Mouse (Mus musculus): ENCODE data around the gene Thg1l.

The Thg1l gene

DNA sequence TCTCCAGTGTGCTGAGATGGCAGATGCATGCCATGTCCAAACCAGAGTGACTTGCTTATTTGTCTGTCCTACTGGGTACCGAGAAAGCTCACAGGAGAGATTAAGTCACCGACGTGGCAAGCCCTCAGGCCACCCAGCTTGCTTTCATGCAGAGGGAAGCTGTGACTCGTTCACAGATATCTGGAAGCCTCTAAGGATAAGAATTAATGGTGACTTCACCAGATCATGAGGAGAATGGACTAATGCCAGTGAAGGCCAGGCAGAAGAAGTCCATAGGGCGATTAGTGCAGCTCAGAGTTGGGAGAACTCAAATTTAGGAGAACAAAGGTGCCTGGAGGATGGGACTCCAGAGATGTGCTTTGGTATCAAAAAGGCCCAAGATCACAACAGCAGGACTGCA, 27.8 kb downstream of the Thg1l start:
- no peak for DNase-seq (ENCODE audit: low read depth, low spot score)

DNA sequence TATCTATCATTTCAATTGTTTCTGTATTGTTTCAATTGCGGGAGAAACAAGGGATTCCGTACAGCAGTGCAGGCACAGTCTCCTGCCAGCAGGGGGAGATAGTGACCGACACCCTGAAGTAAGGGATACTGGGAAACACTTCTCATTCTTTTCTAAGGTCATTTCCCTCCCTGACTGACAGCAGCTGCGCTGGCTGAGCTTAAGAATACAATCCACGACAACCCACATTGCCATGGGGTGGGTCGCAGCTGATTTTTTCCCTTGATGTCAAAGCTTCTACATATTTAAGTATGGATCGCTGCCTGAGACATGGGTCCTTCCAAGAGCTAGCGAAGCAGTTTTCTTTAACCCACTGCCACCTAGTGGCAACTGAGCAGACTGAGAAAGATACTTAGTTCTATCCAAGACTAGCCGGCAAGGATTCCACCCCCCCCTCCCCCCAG, 28.6 kb downstream of the Thg1l start:
- DNase-seq (ENCODE audit: low read depth, low spot score) = peak; percentile 89

DNA sequence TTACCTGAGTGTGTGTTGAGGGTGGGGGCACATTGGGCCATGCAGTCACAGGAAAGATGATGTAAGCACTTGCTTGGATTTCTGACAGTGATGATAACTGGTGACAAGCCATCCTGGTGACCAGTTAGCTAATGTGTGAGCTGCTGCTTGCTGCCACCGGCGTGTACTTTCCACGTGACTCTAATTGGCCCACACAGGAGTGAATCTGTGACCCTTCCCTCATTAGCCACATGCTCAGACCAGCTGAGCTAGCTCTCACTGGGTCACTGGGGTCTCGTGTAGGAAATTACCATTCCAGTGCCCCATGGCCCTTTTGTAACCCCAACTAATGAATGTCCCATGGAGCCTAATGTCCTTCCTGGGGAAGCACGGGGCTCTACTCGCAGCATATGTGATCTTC, 29.9 kb downstream of the Thg1l start:
- DNase-seq (ENCODE audit: low read depth, low spot score) = no peak

DNA sequence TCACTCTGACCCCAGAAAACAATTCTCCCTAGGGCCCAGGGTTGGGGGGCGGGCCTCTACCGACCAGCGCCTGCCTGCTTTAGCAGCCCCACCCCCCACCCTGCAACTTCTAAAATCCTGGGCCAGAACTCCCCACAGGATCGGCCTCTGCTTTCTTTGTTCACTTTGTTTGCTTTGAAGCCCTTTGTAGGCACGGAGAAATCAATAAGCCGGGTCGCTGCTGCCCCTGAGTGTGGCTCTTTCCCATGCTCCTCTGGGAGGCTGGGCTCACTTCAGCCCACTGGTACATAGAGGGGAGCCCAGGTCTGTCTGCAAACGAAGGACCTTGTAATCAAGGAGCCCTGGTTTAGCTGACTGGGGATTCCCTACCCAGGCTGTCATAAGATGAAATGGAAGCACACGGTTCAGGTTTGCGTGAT, 33.8 kb downstream of the Thg1l start:
- no peak for DNase-seq (ENCODE audit: low read depth, low spot score)

DNA sequence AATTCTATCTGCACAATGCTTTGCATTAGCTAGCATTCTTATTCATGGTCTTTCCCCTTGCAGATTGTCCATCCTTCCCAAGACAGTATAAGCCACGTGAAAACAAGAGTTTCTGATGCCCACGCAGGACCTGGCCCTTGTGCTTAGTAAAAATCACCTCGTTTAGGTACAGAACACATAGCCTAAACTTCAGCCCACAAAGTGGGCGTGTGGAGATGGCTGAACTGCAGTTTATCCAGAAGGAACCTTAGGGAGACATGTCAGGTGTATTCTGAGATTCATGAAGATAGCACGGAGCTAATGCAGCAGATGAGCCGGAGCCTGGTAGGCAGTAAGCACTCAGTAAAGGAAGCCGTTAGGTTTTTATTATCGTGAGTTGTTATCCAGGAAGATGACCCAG, 34.3 kb downstream of the Thg1l start:
- DNase-seq (ENCODE audit: low read depth, low spot score) = no peak

DNA sequence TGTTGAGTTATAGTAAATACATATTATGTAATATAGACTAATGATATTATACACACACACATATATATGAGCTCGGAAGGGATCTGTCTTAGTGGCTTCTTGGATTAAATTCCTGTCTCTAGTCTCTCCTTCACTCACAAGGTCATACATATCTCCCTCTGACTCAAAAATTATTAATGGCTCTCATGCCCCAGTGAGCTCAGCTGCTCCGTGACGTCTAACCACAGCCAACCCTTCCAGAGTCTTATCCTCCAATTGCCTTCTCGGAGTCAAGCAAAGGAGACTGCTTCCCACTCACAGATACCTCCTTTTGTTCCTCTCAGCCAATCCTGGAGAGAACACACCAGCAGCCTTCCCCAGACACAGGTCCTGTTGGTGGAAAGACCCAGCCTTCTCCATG, 36.5 kb downstream of the Thg1l start:
- DNase-seq (ENCODE audit: low read depth, low spot score) = no peak

DNA sequence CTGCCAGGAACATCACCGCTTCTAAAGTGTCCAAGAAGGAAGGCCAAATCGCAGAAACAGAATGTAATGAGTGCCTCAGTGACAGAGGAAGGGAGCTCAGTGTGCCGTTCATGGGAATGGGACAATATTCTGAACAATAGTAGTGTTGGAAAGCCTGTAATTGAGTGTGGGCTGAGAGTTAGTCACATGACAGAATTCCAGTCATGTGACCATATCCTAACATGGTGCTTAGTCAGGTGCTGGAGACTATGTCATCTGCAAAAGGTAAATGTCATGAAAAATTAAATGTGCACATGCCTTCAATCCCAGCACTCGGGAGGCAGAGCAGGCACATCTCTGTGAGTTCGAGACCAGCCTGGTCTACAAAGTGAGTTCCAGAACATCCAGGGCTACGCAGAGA, 37.3 kb downstream of the Thg1l start:
- DNase-seq (ENCODE audit: low read depth, low spot score) = no peak

DNA sequence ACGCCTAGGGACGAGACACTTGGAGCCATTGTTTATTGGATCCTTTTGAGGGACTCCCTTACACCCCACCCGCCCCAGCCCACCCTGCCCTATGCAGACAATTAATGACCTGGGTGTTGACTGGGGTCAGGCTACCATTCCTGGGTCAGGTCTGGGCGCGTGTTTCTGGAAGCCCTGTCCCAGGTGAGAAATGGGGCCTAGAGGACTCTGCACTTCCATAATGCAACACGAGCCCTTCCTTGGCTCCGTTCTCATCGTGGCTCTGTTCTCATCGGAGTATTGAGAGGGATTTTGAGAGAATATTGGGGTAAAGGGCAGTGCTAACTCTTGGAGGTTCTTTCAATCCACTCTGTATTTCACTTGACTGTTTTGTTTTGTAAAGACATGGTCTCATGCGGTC, 39.1 kb downstream of the Thg1l start:
- no peak for DNase-seq (ENCODE audit: low read depth, low spot score)

DNA sequence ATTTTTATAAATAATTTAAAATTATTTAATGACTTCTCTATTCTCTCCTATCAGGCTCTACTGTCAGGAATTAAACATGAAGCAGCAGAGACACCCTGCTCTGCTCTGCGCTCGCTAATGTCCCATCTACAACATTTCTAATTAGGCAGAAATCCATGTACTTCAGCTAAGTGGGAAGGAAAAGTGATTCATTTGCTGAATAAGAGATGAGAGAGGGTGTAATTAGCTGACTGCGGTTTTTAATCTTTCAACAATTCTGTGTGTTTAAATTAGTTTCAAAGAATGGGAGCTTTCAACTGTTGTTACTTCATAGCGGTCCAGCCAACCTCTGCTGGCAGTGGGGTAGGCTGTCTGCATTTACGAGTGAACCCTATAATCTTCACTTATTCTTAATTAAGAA, 44.6 kb downstream of the Thg1l start:
- no peak for DNase-seq (ENCODE audit: low read depth, low spot score)

DNA sequence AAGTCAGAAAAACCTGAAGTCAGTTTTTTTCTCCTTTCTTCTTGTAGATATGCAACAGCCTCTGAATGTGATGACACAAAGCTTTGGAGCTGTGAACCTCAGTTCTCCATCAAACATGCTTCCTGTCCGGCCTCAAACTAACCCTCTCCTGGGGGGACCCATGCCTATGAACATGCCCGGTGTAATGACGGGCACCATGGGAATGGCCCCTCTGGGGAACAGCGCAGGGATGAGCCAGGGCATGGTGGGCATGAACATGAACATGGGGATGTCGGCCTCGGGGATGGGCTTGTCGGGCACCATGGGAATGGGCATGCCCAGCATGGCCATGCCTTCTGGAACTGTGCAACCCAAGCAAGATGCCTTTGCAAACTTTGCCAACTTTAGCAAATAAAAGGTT, 46.4 kb downstream of the Thg1l start:
- no peak for DNase-seq (ENCODE audit: low read depth, low spot score)

DNA sequence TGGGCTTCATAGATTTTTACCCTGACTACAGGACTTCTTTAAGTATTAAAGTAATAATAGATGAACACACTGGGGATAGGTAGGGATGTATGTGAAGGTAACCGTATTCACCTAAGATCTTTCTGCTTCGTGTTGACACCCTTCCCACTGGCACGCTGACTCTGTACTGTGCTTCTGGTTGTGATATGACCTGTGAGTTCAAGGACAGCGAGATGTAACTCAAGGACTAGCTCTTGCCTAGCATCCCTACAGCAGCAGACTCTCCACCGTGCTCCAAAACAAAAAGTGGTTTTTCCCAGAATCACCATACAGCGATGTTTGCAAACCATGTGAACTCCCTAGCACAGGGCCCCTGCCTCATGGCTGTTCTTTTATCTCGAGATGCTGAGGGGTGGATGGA, 47.2 kb downstream of the Thg1l start:
- no peak for DNase-seq (ENCODE audit: low read depth, low spot score)

DNA sequence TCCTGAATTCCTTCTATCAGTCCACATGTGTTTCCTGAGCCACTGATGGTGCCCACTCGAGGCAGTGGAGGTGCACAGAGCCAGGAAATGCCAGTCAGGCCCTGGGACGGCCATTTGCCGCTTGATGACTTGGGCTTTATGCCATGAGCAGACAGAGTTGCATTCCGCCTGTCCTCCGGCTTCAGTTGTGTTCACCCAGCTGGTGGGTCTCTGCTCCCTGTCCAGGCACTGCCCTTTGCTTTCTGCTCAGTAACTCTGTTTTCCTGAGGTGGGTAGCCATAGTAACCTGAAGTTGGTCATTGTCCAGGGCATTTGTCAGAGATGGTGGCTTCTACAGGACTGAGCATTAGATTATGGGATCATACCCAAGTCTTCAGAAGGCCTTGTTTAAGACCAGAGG, 48.0 kb downstream of the Thg1l start:
- no peak for DNase-seq (ENCODE audit: low read depth, low spot score)

DNA sequence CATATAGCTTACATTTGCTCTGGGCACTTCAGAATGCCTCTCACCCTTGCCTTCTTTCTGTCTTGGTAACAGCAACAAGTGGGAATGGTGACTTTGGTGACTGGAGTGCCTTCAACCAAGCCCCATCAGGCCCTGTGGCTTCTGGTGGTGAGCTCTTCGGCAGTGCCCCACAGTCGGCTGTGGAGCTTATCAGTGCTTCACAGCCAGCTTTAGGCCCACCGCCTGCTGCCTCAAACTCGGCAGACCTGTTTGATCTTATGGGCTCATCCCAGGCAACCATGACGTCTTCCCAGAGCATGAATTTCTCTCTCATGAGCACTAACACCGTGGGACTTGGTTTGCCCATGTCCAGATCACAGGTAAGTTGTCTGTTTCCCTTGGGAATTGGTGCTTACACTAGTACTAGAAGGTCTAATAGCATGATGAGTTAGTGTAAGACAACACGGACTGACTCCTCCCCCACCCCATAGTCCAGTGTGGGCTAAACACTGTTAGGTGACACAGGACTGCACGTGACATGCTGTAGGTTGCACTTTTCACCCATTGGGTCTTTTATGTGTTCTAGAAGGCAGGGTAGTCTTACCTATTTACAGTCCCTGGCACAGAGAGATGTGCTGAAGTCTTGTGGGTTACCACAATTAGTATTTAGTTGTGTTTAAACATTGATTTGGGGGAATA, 49.0 kb downstream of the Thg1l start:
- DNase-seq (ENCODE audit: low read depth, low spot score) = no peak

DNA sequence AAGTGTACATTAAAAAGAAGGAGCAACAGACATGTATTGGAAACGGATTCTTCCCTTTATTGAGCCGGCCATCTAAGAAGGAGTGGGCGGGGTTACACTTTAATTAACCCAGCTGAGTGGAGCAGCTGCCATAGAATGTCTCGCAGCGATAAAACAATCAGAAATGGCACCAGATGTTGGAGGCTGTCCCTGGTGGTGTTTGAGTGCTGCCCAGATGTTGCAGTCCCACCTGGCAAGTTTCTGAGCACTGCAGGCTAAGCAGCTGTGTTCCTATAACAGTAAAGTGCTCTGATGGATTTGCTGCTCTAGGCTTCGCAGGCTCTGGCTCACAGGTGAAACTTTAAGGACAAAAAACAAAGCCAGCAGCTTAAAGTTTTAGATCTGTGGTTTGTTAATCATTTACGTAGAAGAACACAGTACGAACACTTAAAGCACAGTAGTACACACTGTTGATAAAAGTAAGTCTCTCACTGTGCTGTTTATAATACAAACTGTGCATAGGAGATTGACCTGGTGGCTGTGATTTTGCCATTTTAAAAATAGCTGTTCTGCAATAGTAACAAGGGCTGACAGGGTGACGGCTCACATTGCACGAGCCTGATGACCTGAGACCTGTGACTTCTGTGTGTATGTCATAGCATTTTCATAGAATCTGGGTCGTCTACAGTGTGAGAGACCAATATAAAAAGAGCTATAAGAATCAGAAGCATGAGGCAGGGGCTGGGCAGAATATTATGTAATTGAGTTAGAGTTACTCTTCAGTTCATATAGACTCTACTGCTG, 54.9 kb downstream of the Thg1l start:
- DNase-seq (ENCODE audit: low read depth, low spot score) = no peak

DNA sequence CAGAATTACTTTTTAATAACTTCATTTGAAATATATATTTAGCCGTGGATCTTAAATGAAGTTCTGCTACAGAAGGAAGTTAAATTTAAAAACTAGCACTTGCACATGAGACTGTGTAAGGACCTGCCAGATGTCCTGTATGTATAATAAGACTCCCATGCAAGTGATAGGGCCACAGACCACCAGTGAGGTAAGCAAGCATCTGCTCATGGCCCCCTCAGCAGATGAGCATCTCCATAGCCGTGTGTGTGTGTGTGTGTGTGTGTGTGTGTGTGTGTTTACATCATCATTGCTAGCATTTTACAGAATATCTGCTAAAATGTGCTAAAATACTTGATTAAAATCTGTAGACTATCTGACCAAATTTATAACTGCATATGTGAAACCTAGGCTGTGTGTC, 57.9 kb downstream of the Thg1l start:
- no peak for DNase-seq (ENCODE audit: low read depth, low spot score)
